Mouse (Mus musculus): Measurements from ENCODE around the gene Smad3. TPM values are rescaled to one million over a fixed set of nuclear protein-coding genes. Genes with fewer than 3 reads are reported as not detected.

Smad3 gene
- total RNA-seq (2023; ENCODE audit: inconsistent age): 36.5 to 45.9 TPM (median 44.0 TPM) in 4 replicates

GRCm38 (mm10) chr9:63757865-63758440 lies at the start of gene Smad3:
TSS of gene Smad3 (minus strand) at chr9:63757994.

GRCm38 (mm10) chr9:63602043-63602939 lies 155.5 kb downstream of the Smad3 start, which contains the start of the genes Iqch and Aagab:
TSS of gene Iqch (minus strand) at chr9:63602493.
TSS of gene Aagab (plus strand) at chr9:63602660.

Other genes starting within 250 kb of the Smad3 start
- gene Iqch, start 155.5 kb downstream of the Smad3 start, total RNA-seq (2023; ENCODE audit: inconsistent age): 0.12 to 0.16 TPM in 2 of 4 replicates, not detected in the others
- gene Aagab, start 155.3 kb downstream of the Smad3 start, total RNA-seq (2023; ENCODE audit: inconsistent age): 24.6 to 31.6 TPM (median 30.8 TPM) in 4 replicates

All from B cell, adult (primary cell).